Mouse (Mus musculus) layer of hippocampus, postnatal 10 days (tissue): ENCODE data around the gene Cox5a. TPM values are rescaled to one million over a fixed set of nuclear protein-coding genes. Genes with fewer than 3 reads are reported as not detected.

Experiments
- DNase-seq, 2 experiments: peaks; one replicate each; pipeline ENCODE4 v3.0.0; 2021; ENCODE audit warnings: low spot score in 2 of 2
- long read RNA-seq: library from polyadenylated mRNA; stranded (forward); transcript quantifications from one replicate; pipeline ENCODE4 v2.0.0, GENCODE M21; 2023
- total RNA-seq, 2 experiments: library from RNA; stranded (reverse); gene quantifications; 2 replicates each; pipeline ENCODE4 v1.2.3; 2021

Cox5a gene
- total RNA-seq: 100 to 1,000 TPM; 486 to 497 TPM
- long read RNA-seq, transcript Cox5a-201 (5 exons, 645 nt): major isoform, 491 of 504 reads
- long read RNA-seq, partial matches to known transcripts: 6 of 504 reads
- long read RNA-seq, other reads (novel, unspliced or antisense): 7 of 504 reads

- peak; percentile 93 to 96 for DNase-seq
Observed at GRCm38 (mm10) chr9:57521056-57521911, at the start of gene Cox5a. Cox5a (plus strand) TSS chr9:57521274.

- peak; percentile 88 to 92 for DNase-seq
Observed at GRCm38 (mm10) chr9:57485774-57486173, 35.3 kb upstream of the Cox5a start.

- no peak for DNase-seq
Observed at GRCm38 (mm10) chr9:57487807-57488206, 33.3 kb upstream of the Cox5a start.

- DNase-seq: no peak
Observed at GRCm38 (mm10) chr9:57493532-57493931, 27.5 kb upstream of the Cox5a start.

- no peak for DNase-seq
Observed at GRCm38 (mm10) chr9:57494970-57495369, 26.1 kb upstream of the Cox5a start.

- no peak for DNase-seq
Observed at GRCm38 (mm10) chr9:57497236-57497635, 23.8 kb upstream of the Cox5a start.

GRCm38 (mm10) chr9:57498536-57498935 is 22.5 kb upstream of the Cox5a start:
- no peak for DNase-seq

GRCm38 (mm10) chr9:57501452-57501851 is 19.6 kb upstream of the Cox5a start:
- DNase-seq: no peak

- DNase-seq: peak; percentile 32 to 49
Observed at GRCm38 (mm10) chr9:57501861-57502260, 19.2 kb upstream of the Cox5a start.

GRCm38 (mm10) chr9:57502911-57503621 is 18.0 kb upstream of the Cox5a start:
- no peak for DNase-seq

- peak; percentile 24 to 45 for DNase-seq
Observed at GRCm38 (mm10) chr9:57503622-57504380, 17.3 kb upstream of the Cox5a start, which contains the start of gene Rpp25. Rpp25 (plus strand) TSS chr9:57504026.

- peak; percentile 54 to 63 for DNase-seq
Observed at GRCm38 (mm10) chr9:57504381-57504700, 16.7 kb upstream of the Cox5a start.

GRCm38 (mm10) chr9:57504891-57505290 is 16.2 kb upstream of the Cox5a start:
- no peak for DNase-seq

- DNase-seq: peak in 1 of 2 experiments; percentile 31
Observed at GRCm38 (mm10) chr9:57505700-57506099, 15.4 kb upstream of the Cox5a start.

GRCm38 (mm10) chr9:57510577-57510976 is 10.5 kb upstream of the Cox5a start:
- DNase-seq: no peak

GRCm38 (mm10) chr9:57517113-57517512 is 4.0 kb upstream of the Cox5a start:
- peak; percentile 75 to 76 for DNase-seq

- no peak for DNase-seq
Observed at GRCm38 (mm10) chr9:57520375-57521055, 559 bp upstream of the Cox5a start.

GRCm38 (mm10) chr9:57522114-57522860 is 1.2 kb downstream of the Cox5a start:
- DNase-seq: no peak

GRCm38 (mm10) chr9:57522861-57523246 is 1.8 kb downstream of the Cox5a start:
- no peak for DNase-seq

GRCm38 (mm10) chr9:57523754-57524153 is 2.7 kb downstream of the Cox5a start:
- no peak for DNase-seq
